Mouse (Mus musculus) left cerebral cortex, adult 2 months (tissue): Measurements from ENCODE around the gene Faap100. TPM values are rescaled to one million over a fixed set of nuclear protein-coding genes. Genes with fewer than 3 reads are reported as not detected.
"Not testable (repeated sequence)": the region's sequence is repeated elsewhere in the genome, so short reads cannot be mapped to it uniquely, and the experiment has no call there.

Source experiments
- DNase-seq, 2 experiments: peaks; one replicate each; pipeline ENCODE4 v3.0.0; 2021 to 2022; ENCODE audit warnings: low spot score in 2 of 2, mixed read lengths in 1 of 2; ENCODE audit errors: extremely low spot score in 1 of 2
- H3K27ac ChIP-seq: fragments of 200-600 bp; 2 replicates; pipeline ENCODE4 v1.8.1; 2022
- H3K4me3 ChIP-seq: fragments of 200-600 bp; 2 replicates; pipeline ENCODE4 v1.8.1; 2022
- CTCF ChIP-seq: fragments of 200-600 bp; IDR thresholded peaks from 2 replicates; pipeline ENCODE4 v1.8.1; 2022; ENCODE audit warnings: antibody characterized with exemption, mild to moderate bottlenecking, moderate library complexity
- intact Hi-C: fragments of 180-260 bp; cut with DNase I; formaldehyde crosslinking; loops from one replicate; pipeline ENCODE4 v1.15.1; 2025
- long read RNA-seq, 2 experiments: library from polyadenylated mRNA; stranded (forward); transcript quantifications; one replicate each; pipeline ENCODE4 v2.0.0; 2021; ENCODE audit warnings: borderline mapping rate in 2 of 2
- total RNA-seq, 2 experiments: library from RNA; stranded (reverse); gene quantifications; 2 replicates each; pipeline ENCODE4 v1.2.3; 2021

Gene Faap100
- 10 to 100 TPM; 16.1 to 17.6 TPM for total RNA-seq
- long read RNA-seq, experiment 1, transcript Faap100-201 (10 exons, 3,193 nt), result major isoform, 12 of 21 reads
- long read RNA-seq, experiment 1, partial matches to known transcripts, result 1 of 21 reads
- long read RNA-seq, experiment 1, other reads (novel, unspliced or antisense), result 6 of 21 reads
- long read RNA-seq, experiment 2, transcript Faap100-201 (10 exons, 3,193 nt), result major isoform, 18 of 28 reads
- long read RNA-seq, experiment 2, partial matches to known transcripts, result 3 of 28 reads
- long read RNA-seq, experiment 2, other reads (novel, unspliced or antisense), result 6 of 28 reads

DNA sequence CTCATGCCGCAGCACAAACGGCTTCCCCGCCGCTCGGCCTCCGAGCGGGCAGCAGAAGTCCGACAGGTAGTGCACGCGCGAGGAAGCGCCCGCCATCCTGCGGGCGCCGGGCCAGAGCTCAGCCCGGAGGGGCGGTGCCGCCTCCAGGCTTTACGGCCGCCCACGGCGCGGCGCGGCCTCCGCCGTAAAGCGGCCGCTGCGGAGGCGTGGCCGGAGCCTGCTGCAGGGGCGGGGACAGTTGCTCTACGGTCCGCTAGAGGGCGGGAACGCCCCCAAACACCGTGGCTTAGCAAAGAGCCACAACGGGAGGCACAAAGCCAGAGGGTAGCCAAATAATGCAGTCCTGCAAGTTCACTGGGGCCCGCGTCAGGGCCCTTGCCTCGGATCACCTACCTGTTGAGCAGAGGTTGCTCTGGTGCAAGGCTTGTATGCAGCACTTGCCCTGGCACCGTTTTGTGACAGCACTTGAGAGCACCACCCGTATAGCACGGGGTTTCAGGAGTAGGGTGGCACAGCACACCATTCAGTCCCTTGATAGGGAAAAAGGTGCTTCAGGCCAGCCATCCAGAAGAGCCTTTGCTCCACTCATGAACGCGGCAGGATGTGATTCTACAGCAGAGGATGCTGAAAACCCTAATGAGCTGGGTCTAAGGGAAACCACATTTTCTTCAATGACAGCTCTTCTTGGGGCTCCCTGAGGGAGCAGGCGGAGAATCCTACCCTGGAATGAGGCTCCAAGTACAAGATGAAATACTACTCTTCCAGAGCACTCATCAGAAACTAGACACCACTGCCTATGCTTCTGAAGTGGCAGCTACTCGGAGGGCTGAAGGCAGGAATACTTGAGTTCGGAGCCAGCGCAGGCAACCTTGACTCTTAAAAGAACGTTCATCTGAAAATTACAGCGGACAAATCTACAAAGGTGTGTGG, at the start of gene Faap100:
Faap100 (minus strand) TSS at position 154 of the 930 bp plus-strand sequence.
- H3K4me3 ChIP-seq, result peak within 1 kb of the TSS; percentile 73
- intact Hi-C loops, result no loop called here
- peak within 1 kb of the TSS; percentile 70 for H3K27ac ChIP-seq
- TF ChIP-seq CTCF, result peak; percentile 79
- DNase-seq, result peak; percentile 83 to 85

DNA sequence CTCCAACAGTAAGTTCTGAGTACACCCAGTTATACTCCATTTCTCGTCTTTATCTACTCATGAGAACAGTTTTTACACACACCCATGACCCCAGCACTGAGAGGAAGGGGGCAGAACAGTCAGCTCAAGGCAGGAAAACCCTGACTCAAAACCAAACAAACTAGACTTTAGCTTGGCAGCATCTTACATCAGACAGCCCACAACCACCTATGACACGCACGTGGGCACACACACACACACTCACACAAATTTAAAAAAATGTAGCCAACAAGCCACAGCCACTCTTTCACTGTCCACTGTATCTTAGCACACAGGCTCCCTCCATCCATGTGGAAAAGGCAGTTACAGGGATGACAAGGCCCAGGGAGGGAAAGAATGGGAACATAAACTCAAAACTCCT, 48.2 kb upstream of the Faap100 start:
- intact Hi-C loops, result no loop called here
- no peak for DNase-seq
- TF ChIP-seq CTCF, result no peak
- H3K27ac ChIP-seq, result no peak overlapping the region
- no peak overlapping the region for H3K4me3 ChIP-seq

DNA sequence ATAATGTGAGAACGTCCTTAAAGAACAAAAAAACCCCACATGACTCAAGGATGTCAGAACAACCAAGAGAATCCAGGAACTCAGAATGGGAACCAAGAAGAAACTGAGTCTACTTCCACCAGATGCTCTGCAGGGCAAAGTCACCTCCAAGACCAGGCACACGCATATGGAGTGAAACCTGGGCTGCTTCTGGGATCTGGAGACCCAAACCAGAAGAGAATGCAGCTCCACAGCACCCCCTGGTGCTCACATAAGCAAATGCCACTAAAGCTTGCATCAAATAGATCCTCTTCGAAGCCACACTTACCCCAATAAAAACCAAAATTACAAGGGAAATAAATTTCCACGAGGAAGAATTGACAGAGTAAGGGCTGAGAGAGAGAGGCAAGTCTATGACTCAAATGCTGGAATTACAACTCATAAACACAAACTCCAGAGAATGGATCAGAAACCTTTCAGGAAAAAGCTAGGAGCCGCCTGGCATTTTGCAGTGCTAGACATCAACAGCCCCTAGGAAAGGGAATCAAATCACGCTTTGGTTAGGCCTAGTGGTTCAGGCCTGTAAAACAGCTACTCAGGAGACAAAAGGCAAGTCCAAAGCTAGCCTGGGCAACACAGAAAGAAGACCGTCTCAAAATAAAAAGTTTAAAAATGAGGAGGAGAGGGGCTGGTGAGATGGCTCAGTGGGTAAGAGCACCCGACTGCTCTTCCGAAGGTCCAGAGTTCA, 45.2 kb upstream of the Faap100 start:
- peak; percentile 82 for TF ChIP-seq CTCF
- intact Hi-C loops, result no loop called here
- DNase-seq, result peak; percentile 41 to 46
- Histone ChIP-seq H3K27ac (no peak overlapping the region), H3K4me3 (no peak overlapping the region)

DNA sequence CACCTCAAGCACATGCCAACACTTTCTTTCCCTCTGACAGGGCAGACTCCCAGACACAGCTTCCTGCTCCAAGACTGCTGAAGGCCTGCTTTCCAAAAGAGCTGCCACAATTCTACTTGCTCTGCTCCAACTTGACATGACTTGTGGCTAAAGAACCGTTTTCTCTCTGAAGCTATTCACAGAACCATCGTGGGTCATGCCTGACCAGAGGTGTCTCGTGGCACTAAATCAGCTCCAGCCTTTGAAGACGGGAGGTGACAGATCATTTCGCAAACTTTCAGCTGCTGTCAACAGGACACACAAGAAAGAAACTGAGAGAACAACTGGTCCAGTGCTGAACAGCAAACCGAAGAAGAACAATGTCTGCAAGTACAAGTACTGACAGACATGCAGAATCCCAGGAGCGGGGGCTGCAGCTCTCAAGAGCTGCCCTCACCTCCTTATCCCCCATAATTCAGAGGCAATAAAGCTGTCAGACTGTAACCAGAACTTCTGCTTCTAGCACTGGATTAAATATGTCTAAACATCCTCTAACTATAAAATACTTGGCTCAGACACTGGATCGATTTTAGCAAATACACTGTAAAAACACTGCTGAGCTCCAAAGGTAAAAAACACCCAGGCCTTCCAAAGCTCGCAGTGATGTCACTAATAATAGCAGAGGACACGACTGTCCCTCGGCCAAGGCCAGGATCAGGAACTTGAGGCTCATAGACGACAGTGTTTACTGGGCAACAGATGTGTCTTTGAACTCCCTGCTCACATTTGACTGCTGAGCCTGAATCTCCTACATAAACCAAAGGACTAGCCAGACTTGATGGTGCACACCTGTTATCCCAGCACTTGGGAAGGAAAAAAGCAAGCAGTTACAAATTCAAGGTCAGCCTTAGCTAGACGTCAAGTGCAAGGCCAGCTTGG, 44.3 kb upstream of the Faap100 start:
- H3K27ac ChIP-seq, result no peak overlapping the region
- intact Hi-C loops, result no loop called here
- DNase-seq, result no peak

DNA sequence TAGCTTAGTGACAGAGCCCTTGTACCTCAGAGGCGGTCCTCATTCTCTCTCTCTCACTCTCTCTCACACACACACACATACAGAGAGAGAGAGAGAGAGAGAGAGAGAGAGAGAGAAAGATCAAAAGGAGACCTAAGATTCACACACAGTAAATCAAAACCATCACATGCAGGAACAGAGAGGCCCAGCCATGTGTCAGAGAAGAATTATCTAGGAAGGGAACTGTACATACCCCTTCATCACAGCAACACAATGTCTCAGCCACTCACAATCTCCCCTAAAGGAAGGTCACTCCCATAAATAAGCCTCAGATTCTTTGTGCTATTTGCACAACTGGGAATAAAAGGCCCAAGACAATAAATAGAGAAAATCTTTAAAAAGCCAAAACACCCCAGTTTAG, 40.0 kb upstream of the Faap100 start:
- intact Hi-C loops, result no loop called here
- Histone ChIP-seq H3K27ac (no peak overlapping the region), H3K4me3 (no peak overlapping the region)
- no peak for DNase-seq
- no peak for TF ChIP-seq CTCF

More for the DNA sequence above, 44.3 kb upstream of the Faap100 start:
- no peak overlapping the region for H3K4me3 ChIP-seq
- TF ChIP-seq CTCF, result no peak

DNA sequence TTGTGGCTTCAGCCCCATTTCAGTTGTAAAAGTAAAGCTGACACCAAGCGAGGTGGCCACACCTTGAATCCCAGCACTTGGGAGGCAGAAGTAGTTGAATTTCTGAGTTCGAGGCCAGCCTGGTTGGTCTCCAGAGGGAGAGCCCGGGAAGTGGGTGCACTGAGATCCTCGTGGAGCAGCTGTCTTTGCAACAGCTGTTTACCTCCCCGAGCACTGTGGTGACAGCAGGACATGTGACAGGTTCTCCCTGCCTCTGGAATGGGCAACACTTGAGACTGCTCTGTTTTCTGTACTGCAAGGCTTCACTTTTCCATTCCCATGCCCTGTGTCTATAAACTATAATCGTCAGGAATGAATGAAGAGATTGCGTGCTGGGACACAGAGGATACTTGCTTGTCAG, 39.3 kb upstream of the Faap100 start:
- H3K27ac ChIP-seq, result no peak overlapping the region
- intact Hi-C loops, result no loop called here
- DNase-seq, result no peak
- H3K4me3 ChIP-seq, result no peak overlapping the region
- no peak for TF ChIP-seq CTCF

DNA sequence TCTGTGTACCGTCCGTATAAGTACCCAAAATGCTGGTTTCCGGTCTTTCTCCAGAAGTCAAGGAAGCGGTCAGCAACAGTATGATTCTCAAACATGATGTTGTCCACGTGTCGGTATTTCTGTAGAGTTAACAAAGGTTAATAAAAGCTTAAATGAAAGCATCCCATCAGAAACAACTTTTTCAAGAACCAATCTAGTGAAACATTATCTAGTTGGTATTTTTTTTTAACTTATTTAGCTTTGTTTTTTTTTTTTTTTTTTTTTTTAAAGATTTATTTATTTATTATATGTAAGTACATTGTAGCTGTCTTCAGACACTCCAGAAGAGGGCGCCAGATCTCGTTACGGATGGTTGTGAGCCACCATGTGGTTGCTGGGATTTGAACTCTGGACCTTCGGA, 35.1 kb upstream of the Faap100 start:
- DNase-seq, H3K27ac ChIP-seq, H3K4me3 ChIP-seq, intact Hi-C loops: not testable (repeated sequence)

DNA sequence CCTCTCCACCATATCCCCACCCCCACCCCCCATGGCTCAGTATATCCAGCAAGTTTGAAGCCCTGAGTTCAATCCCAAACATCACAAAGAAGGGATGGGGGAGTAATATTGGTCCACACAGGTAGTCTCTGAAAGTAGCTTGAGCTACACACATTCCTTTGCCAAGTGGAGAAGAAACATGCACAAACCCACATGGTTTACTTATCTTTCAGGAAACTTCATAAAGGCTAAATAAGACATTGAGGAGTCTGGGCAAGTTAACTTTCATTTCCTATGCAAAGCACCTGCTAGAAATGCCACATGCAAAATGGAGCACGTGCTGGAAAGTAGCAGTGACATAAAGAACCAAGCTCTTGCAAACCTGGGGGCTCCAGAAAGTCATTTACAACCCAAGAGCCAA, 27.9 kb upstream of the Faap100 start:
- intact Hi-C loops, result no loop called here
- Histone ChIP-seq H3K4me3 (no peak overlapping the region), H3K27ac (no peak overlapping the region)
- DNase-seq, result no peak
- no peak for TF ChIP-seq CTCF

DNA sequence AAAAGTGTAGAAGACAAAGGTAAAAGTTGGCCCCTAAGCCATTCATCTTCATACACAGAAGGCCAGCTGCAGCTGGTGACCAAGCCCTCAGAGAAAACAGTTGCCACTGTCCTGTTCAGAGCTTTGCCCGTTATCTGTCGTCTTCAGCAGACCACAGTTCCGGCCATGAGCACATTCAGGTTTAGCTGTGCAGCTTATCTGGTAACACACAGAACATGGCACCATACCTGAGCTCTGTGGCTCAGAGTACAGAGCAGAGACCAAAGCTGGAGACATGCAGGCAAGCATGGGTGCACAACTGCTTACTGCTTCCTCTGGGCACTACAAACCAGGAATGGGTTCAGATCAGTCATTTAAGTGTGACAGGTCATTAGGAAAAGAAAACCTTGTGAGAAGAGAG, 27.3 kb upstream of the Faap100 start:
- intact Hi-C loops, result no loop called here
- Histone ChIP-seq H3K4me3 (no peak overlapping the region), H3K27ac (no peak overlapping the region)
- TF ChIP-seq CTCF, result no peak
- no peak for DNase-seq

DNA sequence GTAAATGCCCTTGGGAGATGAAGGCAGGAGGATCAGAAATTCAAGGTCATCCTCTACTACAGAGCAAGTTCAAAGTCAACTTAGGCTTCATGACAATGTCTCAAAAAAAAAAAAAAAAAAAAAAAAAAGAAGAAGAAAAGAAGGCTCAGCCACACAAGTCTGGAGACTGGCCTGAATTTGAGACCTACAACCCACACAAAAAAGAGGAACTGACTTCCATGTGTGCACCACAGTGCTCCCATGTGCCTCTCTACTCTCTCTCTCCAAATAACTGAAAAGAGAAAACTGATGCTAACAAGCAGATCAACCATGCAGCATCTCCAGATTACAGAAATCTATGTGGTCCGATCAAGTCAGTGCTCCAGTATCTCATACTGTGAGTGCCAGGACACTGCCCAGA, 26.2 kb upstream of the Faap100 start:
- TF ChIP-seq CTCF, result no peak
- intact Hi-C loops, result no loop called here
- H3K4me3 ChIP-seq, result no peak overlapping the region
- H3K27ac ChIP-seq, result no peak overlapping the region
- DNase-seq, result no peak

DNA sequence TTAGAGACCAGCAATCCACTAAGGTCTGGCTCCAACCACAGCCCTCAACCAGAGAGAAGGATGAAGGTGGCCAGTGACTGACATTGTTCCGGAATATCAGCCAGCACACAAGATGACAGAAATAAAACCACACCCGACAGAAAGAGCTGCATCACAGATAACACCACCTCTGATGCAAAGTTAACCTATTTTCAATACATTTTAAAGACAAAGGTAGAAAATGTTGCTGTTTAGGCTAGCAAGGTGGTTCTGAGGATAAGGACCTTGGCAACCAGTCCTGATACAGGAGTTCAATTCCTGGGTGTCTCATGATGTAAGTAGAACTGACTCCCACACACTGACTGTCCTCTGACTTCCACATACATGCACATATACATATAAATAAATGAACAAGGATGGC, 20.8 kb upstream of the Faap100 start:
- intact Hi-C loops, result no loop called here
- no peak for DNase-seq
- TF ChIP-seq CTCF, result no peak
- no peak overlapping the region for H3K4me3 ChIP-seq
- no peak overlapping the region for H3K27ac ChIP-seq
